Mouse (Mus musculus) small intestine, adult 2 months (tissue): ENCODE results near the gene Spp1. TPM values are rescaled to one million over a fixed set of nuclear protein-coding genes. Genes with fewer than 3 reads are reported as not detected.

Source experiments
- H3K27ac ChIP-seq: fragments of 200-500 bp; 2 replicates; pipeline ENCODE4 v1.5.1; 2012; ENCODE audit warnings: low read depth, low read length, control low read depth, inconsistent platforms; ENCODE audit not compliant: insufficient read depth
- H3K27me3 ChIP-seq: fragments of 200-500 bp; 2 replicates; pipeline ENCODE4 v1.6.1; 2012; ENCODE audit warnings: mild to moderate bottlenecking, moderate library complexity, low read length, inconsistent platforms; ENCODE audit not compliant: control insufficient read depth, insufficient read depth
- H3K36me3 ChIP-seq: fragments of 200-500 bp; 2 replicates; pipeline ENCODE4 v1.6.1; 2012; ENCODE audit warnings: mild to moderate bottlenecking, low read length, control low read depth, inconsistent platforms; ENCODE audit not compliant: control insufficient read depth, insufficient read depth
- H3K4me1 ChIP-seq: fragments of 200-500 bp; 2 replicates; pipeline ENCODE4 v1.6.1; 2012; ENCODE audit warnings: low read length, inconsistent platforms, mixed read lengths; ENCODE audit not compliant: control insufficient read depth, insufficient read depth, insufficient read length
- H3K4me3 ChIP-seq: fragments of 200-500 bp; 2 replicates; pipeline ENCODE4 v1.5.1; 2012; ENCODE audit warnings: low read depth, mild to moderate bottlenecking, control low read depth, inconsistent platforms, low read length, moderate library complexity
- CTCF ChIP-seq: fragments of 200-500 bp; IDR thresholded peaks from 2 replicates; pipeline ENCODE4 v1.5.1; 2012; ENCODE audit warnings: low read depth, mild to moderate bottlenecking, control low read depth, inconsistent platforms, low read length, moderate library complexity, mixed read lengths; ENCODE audit not compliant: insufficient replicate concordance, insufficient read length; ENCODE audit errors: extremely low read depth
- POLR2A ChIP-seq: fragments of 200-500 bp; IDR thresholded peaks from 2 replicates; pipeline ENCODE4 v1.6.1; 2012; ENCODE audit warnings: low read depth, mild to moderate bottlenecking, control low read depth, inconsistent platforms, low read length, moderate library complexity
- WGBS: fragments of 180-500 bp; shearing (Covaris S2); methylation state at CpG from one replicate; pipeline ENCODE4 v1.1.7; 2018; 5-methylcytosine and 5-hydroxymethylcytosine counted together
- polyA plus RNA-seq: library from polyadenylated mRNA; depleted of rRNA; stranded (reverse); fragments of >200 nt; gene quantifications from 2 replicates; pipeline ENCODE4 v1.2.3, GENCODE M21; 2012; rRNA removed

The Spp1 gene
- polyA plus RNA-seq, 1 experiment = 0.32 TPM

DNA sequence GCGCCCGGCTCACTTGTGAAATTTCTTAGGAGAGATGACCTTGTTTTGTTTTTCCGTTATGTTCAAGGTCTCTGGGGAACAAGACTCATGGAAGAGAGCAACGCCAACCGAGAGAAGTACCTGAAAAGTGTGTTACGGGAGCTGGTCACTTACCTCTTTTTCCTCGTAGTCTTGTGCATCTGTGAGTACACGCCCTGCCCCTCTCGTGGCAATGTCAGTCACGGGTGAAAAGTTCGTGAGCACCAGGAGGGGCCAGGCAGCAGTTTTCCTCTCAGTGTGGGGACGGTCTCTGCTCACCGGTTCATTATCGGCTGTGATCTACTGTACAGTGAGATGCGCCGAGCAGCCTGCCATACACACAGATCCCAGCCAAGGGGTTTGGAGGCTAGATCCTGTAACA is 31.9 kb downstream of the Spp1 start:
- no peaks in the 10 kb centered on the region for H3K27me3 ChIP-seq
- no peak overlapping the region for H3K4me3 ChIP-seq
- H3K27ac ChIP-seq = no peak overlapping the region
- peaks cover 6% of the 10 kb centered on the region for H3K36me3 ChIP-seq
- 95% methylated on average over 16 of the region's 16 CpGs for WGBS
- TF ChIP-seq CTCF (no peak), POLR2A (no peak)
- no peaks in the 10 kb centered on the region for H3K4me1 ChIP-seq

DNA sequence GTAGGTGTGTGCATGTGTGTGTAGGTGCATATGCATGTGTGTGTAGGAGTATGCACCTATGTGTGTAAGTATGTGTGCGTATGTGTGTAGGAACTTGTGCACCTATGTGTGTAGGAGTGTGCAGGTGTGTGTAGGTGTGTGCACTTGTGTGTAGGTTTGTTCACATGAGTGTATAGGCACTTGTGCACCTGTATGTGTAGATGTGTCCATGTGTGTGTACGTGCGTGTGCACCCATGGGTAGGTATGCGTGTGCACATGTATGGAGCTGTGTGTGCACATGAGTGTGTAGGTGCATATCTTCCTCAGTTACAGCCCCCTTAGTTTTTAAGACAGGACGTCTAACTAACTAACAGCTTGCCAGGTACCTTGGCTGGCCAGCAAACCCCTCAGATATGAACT is 33.7 kb downstream of the Spp1 start:
- Histone ChIP-seq H3K27ac (no peak overlapping the region), H3K4me1 (no peaks in the 10 kb centered on the region), H3K4me3 (no peak overlapping the region), H3K27me3 (no peaks in the 10 kb centered on the region), H3K36me3 (peaks cover 6% of the 10 kb centered on the region)
- no peak for TF ChIP-seq POLR2A
- 98% methylated on average over 5 of the region's 5 CpGs for WGBS

DNA sequence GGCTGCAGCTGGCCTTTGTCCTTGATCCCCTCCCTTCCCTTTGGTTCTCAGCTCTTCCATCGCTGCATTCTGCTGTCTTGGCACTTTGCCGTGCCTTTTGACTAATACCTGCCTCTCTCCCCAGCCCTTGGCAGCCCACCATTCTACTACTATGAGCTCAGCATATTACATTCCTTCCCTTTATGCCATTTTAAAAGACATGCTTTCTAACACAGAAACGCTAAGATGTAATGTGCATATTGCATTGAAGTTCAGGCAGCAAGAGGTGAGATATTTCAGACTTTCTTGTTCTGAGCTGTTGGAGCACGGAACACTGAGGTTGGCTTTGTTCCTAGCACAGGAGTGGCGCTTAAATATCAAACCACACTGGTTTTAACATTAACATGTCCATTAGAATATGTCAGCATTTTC is 36.1 kb downstream of the Spp1 start:
- H3K27ac ChIP-seq = no peak overlapping the region
- peaks cover 5% of the 10 kb centered on the region for H3K36me3 ChIP-seq
- H3K4me1 ChIP-seq = no peaks in the 10 kb centered on the region
- TF ChIP-seq POLR2A (no peak), CTCF (no peak)
- H3K4me3 ChIP-seq = no peak overlapping the region
- 79% methylated on average over 5 of the region's 5 CpGs for WGBS
- no peaks in the 10 kb centered on the region for H3K27me3 ChIP-seq

DNA sequence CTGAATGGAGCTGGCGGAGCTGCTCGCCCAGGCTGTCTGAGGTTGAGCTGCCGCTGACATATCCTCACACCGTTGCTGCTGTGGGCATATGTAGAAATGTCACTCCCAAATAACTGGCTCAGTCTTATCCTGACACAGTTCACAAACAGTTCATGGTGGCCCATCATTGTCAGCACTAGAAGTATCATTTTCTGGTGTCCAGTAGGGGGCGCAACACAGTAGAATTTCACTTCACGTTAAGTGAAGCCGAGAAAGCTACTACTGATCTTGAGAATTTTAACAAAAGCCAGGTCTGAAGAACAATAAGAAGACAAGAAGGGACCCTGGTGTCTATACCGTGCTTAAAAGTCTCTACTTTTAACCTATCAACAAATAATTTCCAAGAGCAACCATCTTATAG is 37.5 kb downstream of the Spp1 start:
- H3K4me1 ChIP-seq = no peaks in the 10 kb centered on the region
- TF ChIP-seq POLR2A (no peak), CTCF (no peak)
- 96% methylated on average over 8 of the region's 8 CpGs for WGBS
- H3K36me3 ChIP-seq = peaks cover 7% of the 10 kb centered on the region
- H3K4me3 ChIP-seq = no peak overlapping the region
- H3K27ac ChIP-seq = no peak overlapping the region
- H3K27me3 ChIP-seq = no peaks in the 10 kb centered on the region

DNA sequence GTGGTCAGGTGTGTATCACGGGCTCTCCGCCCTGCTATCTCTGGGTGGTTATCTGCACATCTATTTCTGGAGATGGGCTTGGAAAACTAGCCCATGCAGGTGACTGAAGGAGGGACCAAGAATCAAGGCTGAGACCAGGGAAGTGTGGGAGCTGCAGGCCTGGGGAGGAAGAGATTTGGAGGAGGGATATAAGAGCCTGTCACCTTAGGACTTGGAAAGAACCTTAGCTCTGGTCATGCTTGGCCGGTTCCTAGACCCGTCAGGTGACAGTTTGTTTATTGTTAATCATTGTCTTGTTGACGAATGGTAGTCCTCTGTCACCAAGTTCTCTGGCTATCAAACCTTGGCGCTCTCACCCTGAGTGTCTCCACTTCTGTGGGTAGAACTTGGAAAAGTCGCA is 45.4 kb downstream of the Spp1 start:
- no peak overlapping the region for H3K4me3 ChIP-seq
- 79% methylated on average over 7 of the region's 7 CpGs for WGBS
- no peaks in the 10 kb centered on the region for H3K27me3 ChIP-seq
- H3K4me1 ChIP-seq = no peaks in the 10 kb centered on the region
- TF ChIP-seq CTCF (no peak), POLR2A (no peak)
- H3K36me3 ChIP-seq = peaks cover 15% of the 10 kb centered on the region
- no peak overlapping the region for H3K27ac ChIP-seq

DNA sequence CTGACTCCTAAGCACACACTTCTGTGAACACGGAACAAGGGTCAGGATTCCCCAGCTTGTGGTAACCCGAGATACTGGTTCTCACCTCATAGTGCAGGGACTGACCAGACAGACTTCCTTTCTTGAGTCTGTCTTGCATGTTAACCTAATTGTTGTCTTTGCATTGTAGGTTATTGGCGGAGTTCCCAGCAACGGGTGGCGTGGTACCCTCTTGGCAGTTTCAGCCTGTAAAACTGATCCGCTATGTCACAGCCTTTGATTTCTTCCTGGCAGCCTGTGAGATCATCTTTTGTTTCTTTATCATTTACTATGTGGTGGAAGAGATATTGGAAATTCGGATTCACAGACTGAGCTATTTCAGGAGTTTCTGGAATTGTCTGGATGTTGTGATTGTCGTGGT is 47.9 kb downstream of the Spp1 start:
- 78% methylated on average over 8 of the region's 8 CpGs for WGBS
- H3K27me3 ChIP-seq = no peaks in the 10 kb centered on the region
- no peak for TF ChIP-seq POLR2A
- TF ChIP-seq CTCF = no peak
- no peak overlapping the region for H3K4me3 ChIP-seq
- H3K36me3 ChIP-seq = peaks cover 12% of the 10 kb centered on the region
- no peak overlapping the region for H3K27ac ChIP-seq
- no peaks in the 10 kb centered on the region for H3K4me1 ChIP-seq

Other genes with a start within 250 kb of the Spp1 start
- 0.10 and 0.47 TPM in 2 replicates for gene Dmp1, start 232.5 kb upstream of the Spp1 start, polyA plus RNA-seq
- gene Ibsp, start 135.9 kb upstream of the Spp1 start, polyA plus RNA-seq = not detected in 2 replicates
- gene Mepe, start 109.8 kb upstream of the Spp1 start, polyA plus RNA-seq = not detected in 2 replicates
- 4.3 and 6.1 TPM in 2 replicates for gene Pkd2, start 24.3 kb downstream of the Spp1 start, polyA plus RNA-seq
- 0.44 and 0.85 TPM in 2 replicates for gene BC005561, start 73.2 kb downstream of the Spp1 start, polyA plus RNA-seq